Mouse (Mus musculus) heart, postnatal 10 days (tissue): ENCODE data around the gene Samd4b. TPM values are rescaled to one million over a fixed set of nuclear protein-coding genes. Genes with fewer than 3 reads are reported as not detected.

Source experiments
- microRNA-seq, 2 experiments: library from miRNA; unstranded; fragments of <30 nt; microRNA quantifications; one replicate each; pipeline ENCODE4 v1.2.0; 2022
- total RNA-seq, 2 experiments: library from RNA; stranded (reverse); gene quantifications; 2 replicates each; pipeline ENCODE4 v1.2.3; 2021

The Samd4b gene
- total RNA-seq, 2 experiments from 2014 or later = 37.7 to 40.4 TPM

Small RNA genes within 50 kb of the gene (microRNA-seq; reads per million reads assigned to microRNA genes)
- gene Mir7049 = 0.95 to 1.0 reads per million in 2 experiments

Other genes with a start within 250 kb of the Samd4b start
- 100 to 1,000 TPM; 768 to 852 TPM for gene Rps16, start 247.5 kb downstream of the Samd4b start, total RNA-seq
- 10 to 100 TPM; 36.0 to 42.3 TPM for gene Plekhg2, start 225.5 kb downstream of the Samd4b start, total RNA-seq
- gene Zfp36, start 217.9 kb downstream of the Samd4b start, total RNA-seq = 10 to 100 TPM; 12.7 to 15.8 TPM
- gene Med29, start 205.4 kb downstream of the Samd4b start, total RNA-seq = 10 to 100 TPM; 20.7 to 22.6 TPM
- gene Paf1, start 205.2 kb downstream of the Samd4b start, total RNA-seq = 10 to 100 TPM; 41.7 to 51.2 TPM
- 1 to 10 TPM; 7.6 to 8.7 TPM for gene Gmfg, start 160.7 kb downstream of the Samd4b start, total RNA-seq
- 1 to 10 TPM; 2.0 to 2.7 TPM for gene Lrfn1, start 146.2 kb downstream of the Samd4b start, total RNA-seq
- not detected for gene Ifnl2, start 87.7 kb downstream of the Samd4b start, total RNA-seq
- not detected for gene Ifnl3, start 75.3 kb downstream of the Samd4b start, total RNA-seq
- not detected for gene Sycn, start 57.3 kb downstream of the Samd4b start, total RNA-seq
- gene Nccrp1, start 50.9 kb downstream of the Samd4b start, total RNA-seq = not detected
- 10 to 100 TPM; 11.2 to 15.6 TPM for gene Pak4, start within 50 bp of the Samd4b start, total RNA-seq
- not detected for gene Acp7, start 33.2 kb upstream of the Samd4b start, total RNA-seq
- gene Fbxo27, start 94.7 kb upstream of the Samd4b start, total RNA-seq = 1 to 10 TPM in 1 of 2 experiments, under 1 TPM in 1; 0.52 to 1.3 TPM
- gene Fbxo17, start 118.7 kb upstream of the Samd4b start, total RNA-seq = 1 to 10 TPM; 1.4 to 1.9 TPM
- gene Mrps12, start 143.7 kb upstream of the Samd4b start, total RNA-seq = 10 to 100 TPM; 53.0 to 54.4 TPM
- 10 to 100 TPM; 15.6 to 16.4 TPM for gene Sars2, start 143.8 kb upstream of the Samd4b start, total RNA-seq
- not detected for gene Ccer2, start 158.0 kb upstream of the Samd4b start, total RNA-seq
- gene Sirt2, start 168.6 kb upstream of the Samd4b start, total RNA-seq = 10 to 100 TPM; 70.7 to 76.3 TPM
- 10 to 100 TPM; 15.4 to 16.1 TPM for gene Nfkbib, start 169.4 kb upstream of the Samd4b start, total RNA-seq
- 1 to 10 TPM; 2.1 to 2.2 TPM for gene Rinl, start 190.8 kb upstream of the Samd4b start, total RNA-seq
- gene Hnrnpl, start 210.4 kb upstream of the Samd4b start, total RNA-seq = 100 to 1,000 TPM; 423 to 428 TPM
- 1,000 to 10,000 TPM; 1,137 to 1,217 TPM for gene Ech1, start 227.1 kb upstream of the Samd4b start, total RNA-seq
- 10 to 100 TPM; 35.0 to 35.8 TPM for gene Lgals4, start 235.7 kb upstream of the Samd4b start, total RNA-seq